In genomic region chr2:156112080-156112423, GRCm38 (mm10) we compare ENCODE assay signal across 1 mouse cellular context.
TF ChIP-seq lines count a peak whose summit lies in the region.

No protein-coding gene starts in this region.

TF ChIP-seq in ES-E14, 5 proteins besides CTCF, POLR2A, EP300 and RAD21:
- peak; percentile 41; the same call in 1 of the 2 replicates for TF ChIP-seq ZNF384 (IDR thresholded peaks at IDR 0.05; ENCODE audit: low read depth, low read length)
TF ChIP-seq in ES-E14: peak in this region for 1; not testable (repeated sequence) for 4.
